In genomic region chr16:97623166-97623565, GRCm38 (mm10) we compare ENCODE assay signal across 26 mouse cellular contexts. TPM values are rescaled to one million over a fixed set of nuclear protein-coding genes. Genes with fewer than 3 reads are reported as not detected.
"Had no signal": no experiment of that assay in that cellular context is flagged by ENCODE, and none has a peak within 500 bp of the region (broad histone marks: within the 10 kb centered on the region; RNA-seq: fewer than 3 reads in every experiment).

No protein-coding gene starts in this region.

- H3K27me3 ChIP-seq: limb, embryonic 12.5 days; limb, embryonic 13.5 days; limb, embryonic 15.5 days; liver, embryonic 12.5 days; liver, embryonic 13.5 days; liver, embryonic 15.5 days; lung, embryonic 15.5 days; midbrain, embryonic 12.5 days; midbrain, embryonic 13.5 days; midbrain, embryonic 15.5 days; neural tube, embryonic 12.5 days had no signal

- H3K4me2 ChIP-seq: limb, embryonic 12.5 days; limb, embryonic 13.5 days; limb, embryonic 15.5 days; liver, embryonic 11.5 days; liver, embryonic 12.5 days; liver, embryonic 13.5 days; liver, embryonic 15.5 days; lung, embryonic 14.5 days; lung, embryonic 15.5 days; midbrain, embryonic 11.5 days; midbrain, embryonic 12.5 days; midbrain, embryonic 13.5 days; midbrain, embryonic 15.5 days; neural tube, embryonic 12.5 days had no signal

- H3K4me1 ChIP-seq: limb, embryonic 10.5 days; limb, embryonic 12.5 days; limb, embryonic 13.5 days; limb, embryonic 15.5 days; liver, embryonic 12.5 days; liver, embryonic 13.5 days; liver, embryonic 15.5 days; lung, embryonic 15.5 days; megakaryocyte, embryonic 14.5 days; midbrain, embryonic 12.5 days; midbrain, embryonic 13.5 days; midbrain, embryonic 15.5 days; neural tube, embryonic 12.5 days had no signal

- H3K4me3 ChIP-seq: limb, embryonic 10.5 days; limb, embryonic 12.5 days; limb, embryonic 13.5 days; limb, embryonic 15.5 days; liver, embryonic 12.5 days; liver, embryonic 13.5 days; liver, embryonic 15.5 days; lung, embryonic 15.5 days; megakaryocyte, embryonic 14.5 days; midbrain, embryonic 10.5 days; midbrain, embryonic 12.5 days; midbrain, embryonic 13.5 days; midbrain, embryonic 15.5 days; neural tube, embryonic 12.5 days had no signal

- H3K9ac ChIP-seq: limb, embryonic 12.5 days; limb, embryonic 13.5 days; limb, embryonic 15.5 days; liver, embryonic 12.5 days; liver, embryonic 13.5 days; liver, embryonic 14.5 days; liver, embryonic 15.5 days; liver, postnatal 0 days; lung, embryonic 14.5 days; lung, embryonic 15.5 days; midbrain, embryonic 12.5 days; midbrain, embryonic 13.5 days; midbrain, embryonic 15.5 days; neural tube, embryonic 12.5 days had no signal

- H3K9me3 ChIP-seq: limb, embryonic 10.5 days; limb, embryonic 12.5 days; limb, embryonic 13.5 days; limb, embryonic 15.5 days; liver, embryonic 12.5 days; liver, embryonic 13.5 days; liver, embryonic 15.5 days; lung, embryonic 15.5 days; megakaryocyte, embryonic 14.5 days; midbrain, embryonic 10.5 days; midbrain, embryonic 12.5 days; midbrain, embryonic 13.5 days; midbrain, embryonic 15.5 days; neural tube, embryonic 12.5 days had no signal

- DNase-seq: left cerebral cortex, postnatal 4 days; liver; liver, embryonic 13.5 days; liver, postnatal 0 days; lung, adult 2 months; midbrain, embryonic 14.5 days had no signal

- H3K27ac ChIP-seq: limb, embryonic 10.5 days; limb, embryonic 12.5 days; limb, embryonic 13.5 days; limb, embryonic 15.5 days; liver, embryonic 12.5 days; liver, embryonic 13.5 days; liver, embryonic 14.5 days; liver, embryonic 15.5 days; lung, embryonic 15.5 days; macrophage; midbrain, embryonic 10.5 days; midbrain, embryonic 12.5 days; midbrain, embryonic 13.5 days; midbrain, embryonic 15.5 days; neural tube, embryonic 12.5 days had no signal

- ATAC-seq: liver, embryonic 12.5 days; liver, postnatal 0 days; midbrain, embryonic 13.5 days; midbrain, embryonic 15.5 days; midbrain, embryonic 16.5 days had no signal

- H3K36me3 ChIP-seq: limb, embryonic 10.5 days; limb, embryonic 12.5 days; limb, embryonic 13.5 days; limb, embryonic 15.5 days; liver, embryonic 12.5 days; liver, embryonic 13.5 days; liver, embryonic 15.5 days; lung, embryonic 15.5 days; midbrain, embryonic 10.5 days; midbrain, embryonic 12.5 days; midbrain, embryonic 13.5 days; midbrain, embryonic 15.5 days; neural tube, embryonic 12.5 days had no signal

RNA-seq across cellular contexts. Expression of gene Tmprss2, which starts 12.2 kb away (rescaled TPM):
- polyA plus RNA-seq: macrophage; midbrain, embryonic 14.5 days; midbrain, postnatal 0 days had no signal
